Mouse (Mus musculus) kidney, embryonic 16.5 days (tissue): Measurements from ENCODE around the gene Peak1. TPM values are rescaled to one million over a fixed set of nuclear protein-coding genes. Genes with fewer than 3 reads are reported as not detected.

Experiments
- ATAC-seq: fragments of 200-750 bp; cut with Nextera tagmentation; 2 replicates; pipeline ENCODE4 v1.8.0; 2017; ENCODE audit warnings: moderate TSS enrichment; ENCODE audit not compliant: low FRiP score, low TSS enrichment
- H3K27ac ChIP-seq: fragments of 300-500 bp; sonication (generic); 2 replicates; pipeline ENCODE4 v1.5.1; 2014; ENCODE audit warnings: low read length
- H3K27me3 ChIP-seq: fragments of 300-500 bp; sonication (generic); 2 replicates; pipeline ENCODE4 v1.6.1; 2014; ENCODE audit warnings: low read length, control low read depth, mixed read lengths; ENCODE audit not compliant: insufficient read depth
- H3K36me3 ChIP-seq: fragments of 300-500 bp; sonication (generic); 2 replicates; pipeline ENCODE4 v1.6.1; 2014; ENCODE audit warnings: low read length, control low read depth, mixed read lengths; ENCODE audit not compliant: insufficient read depth
- H3K4me1 ChIP-seq: fragments of 300-500 bp; sonication (generic); 2 replicates; pipeline ENCODE4 v1.6.1; 2014; ENCODE audit warnings: low read length, control low read depth, mixed read lengths; ENCODE audit not compliant: insufficient read depth
- H3K4me2 ChIP-seq: fragments of 300-500 bp; sonication (generic); replicated peaks from 2 replicates; pipeline ENCODE4 v1.6.1; 2014; ENCODE audit warnings: low read depth, low read length
- H3K4me3 ChIP-seq: fragments of 300-500 bp; sonication (generic); 2 replicates; pipeline ENCODE4 v1.5.1; 2014; ENCODE audit warnings: mild to moderate bottlenecking, low read length
- H3K9ac ChIP-seq: fragments of 300-500 bp; sonication (generic); replicated peaks from 2 replicates; pipeline ENCODE4 v1.6.1; 2014; ENCODE audit warnings: low read length
- H3K9me3 ChIP-seq: fragments of 300-500 bp; sonication (generic); 2 replicates; pipeline ENCODE4 v1.6.1; 2016; ENCODE audit warnings: low read length, control low read depth
- WGBS: fragments of 180-500 bp; shearing (Covaris S2); extraction: QIAGEN DNeasy Blood & Tissue Kit; methylation state at CpG from one replicate; pipeline ENCODE4 v1.1.7; 2014; 5-methylcytosine and 5-hydroxymethylcytosine counted together
- microRNA-seq: library from miRNA; unstranded; fragments of <30 nt; microRNA quantifications from one replicate; pipeline ENCODE4, GENCODE M21; 2016
- polyA plus RNA-seq: library from polyadenylated mRNA; unstranded; fragments of >200 nt; fragmentation: Nextera tagmentation; extraction: Ambion mirVana; gene quantifications from 2 replicates; pipeline ENCODE4 v1.2.1, GENCODE M21; 2015

The Peak1 gene
- polyA plus RNA-seq, 1 experiment from 2014 or later: 14.0 TPM

DNA sequence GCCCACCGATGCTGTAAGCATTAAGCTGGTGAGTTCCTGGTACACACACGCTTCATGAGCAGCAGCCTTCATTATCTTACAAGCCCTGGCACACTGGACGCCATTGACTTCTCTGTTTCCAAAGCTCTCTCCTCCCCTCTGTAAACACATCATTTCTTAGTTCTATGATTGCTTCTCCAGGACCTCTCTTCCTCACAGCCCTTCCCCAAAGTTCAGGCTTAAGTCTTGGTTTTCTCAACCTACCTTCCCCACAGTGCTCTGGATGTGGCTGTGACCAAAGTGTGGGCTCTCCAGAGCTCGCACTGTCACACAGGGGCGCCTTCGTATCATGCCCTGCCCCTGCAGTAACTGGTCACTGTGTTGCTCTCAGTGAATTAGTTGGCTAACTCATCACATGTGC lies 252.5 kb downstream of the Peak1 start, which contains the start of gene Tspan3:
Gene Tspan3, minus strand, starts transcription at position 101 of the 400 bp plus-strand sequence.
- peaks cover 5% of the 10 kb centered on the region; the same call in 1 of the 2 replicates for H3K4me1 ChIP-seq
- no peak within 1 kb of the TSS for H3K4me3 ChIP-seq
- H3K27ac ChIP-seq: no peak within 1 kb of the TSS
- no peak within 1 kb of the TSS for H3K9ac ChIP-seq
- no peaks in the 10 kb centered on the region for H3K36me3 ChIP-seq
- H3K27me3 ChIP-seq: no peaks in the 10 kb centered on the region
- no peak within 1 kb of the TSS for H3K4me2 ChIP-seq
- no peak for ATAC-seq
- H3K9me3 ChIP-seq: no peaks in the 10 kb centered on the region
- WGBS: 93% methylated on average over 6 of the region's 6 CpGs

DNA sequence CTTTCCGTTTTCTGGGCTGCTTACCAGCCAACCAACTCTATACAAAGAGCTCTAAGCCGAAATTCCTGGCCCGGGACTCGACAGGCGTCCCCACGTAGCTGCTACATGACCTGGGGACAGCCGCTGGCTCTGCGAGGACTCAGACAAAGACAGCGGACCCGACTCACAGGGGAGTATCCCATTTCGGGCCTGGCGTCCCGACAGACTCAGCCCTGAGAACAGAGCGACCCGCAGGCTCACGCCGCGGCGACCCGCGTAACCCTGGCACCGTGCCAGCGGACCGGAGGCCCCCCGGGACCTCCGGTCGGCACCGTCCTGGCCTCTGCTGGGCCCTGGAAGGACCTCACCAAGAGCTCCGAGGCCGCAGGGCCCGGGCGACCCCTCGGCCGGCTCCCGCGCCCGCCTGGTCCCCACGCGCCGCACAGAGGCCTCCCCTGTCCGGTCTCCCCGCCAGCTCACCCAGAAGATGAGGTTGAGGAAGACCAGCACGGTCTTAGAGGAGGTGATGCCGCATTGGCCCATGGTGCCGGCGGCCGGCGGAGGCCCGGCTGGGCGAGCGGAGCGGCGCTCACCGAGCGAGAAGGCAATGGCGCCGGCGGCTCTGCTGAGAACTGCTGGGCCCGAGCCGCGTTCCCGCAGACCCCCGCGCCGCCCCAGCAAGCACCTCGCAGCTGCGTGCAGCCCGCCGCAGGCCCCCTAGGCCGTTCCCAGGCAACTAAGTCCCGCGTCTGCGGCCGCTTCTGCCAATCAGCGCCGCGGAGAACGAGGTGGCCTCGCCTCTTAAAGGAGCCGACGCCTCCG lies 257.3 kb downstream of the Peak1 start:
- H3K36me3 ChIP-seq: no peaks in the 10 kb centered on the region
- H3K27ac ChIP-seq: peak overlapping the region; percentile 90
- peaks cover 24% of the 10 kb centered on the region for H3K4me1 ChIP-seq
- peak; percentile 97 for ATAC-seq
- H3K9me3 ChIP-seq: no peaks in the 10 kb centered on the region
- WGBS: under 1% methylated on average over 82 of the region's 82 CpGs
- peak overlapping the region; percentile 91 for H3K4me3 ChIP-seq
- peak overlapping the region; percentile 73 for H3K4me2 ChIP-seq
- H3K9ac ChIP-seq: peak overlapping the region; percentile 97
- H3K27me3 ChIP-seq: no peaks in the 10 kb centered on the region

DNA sequence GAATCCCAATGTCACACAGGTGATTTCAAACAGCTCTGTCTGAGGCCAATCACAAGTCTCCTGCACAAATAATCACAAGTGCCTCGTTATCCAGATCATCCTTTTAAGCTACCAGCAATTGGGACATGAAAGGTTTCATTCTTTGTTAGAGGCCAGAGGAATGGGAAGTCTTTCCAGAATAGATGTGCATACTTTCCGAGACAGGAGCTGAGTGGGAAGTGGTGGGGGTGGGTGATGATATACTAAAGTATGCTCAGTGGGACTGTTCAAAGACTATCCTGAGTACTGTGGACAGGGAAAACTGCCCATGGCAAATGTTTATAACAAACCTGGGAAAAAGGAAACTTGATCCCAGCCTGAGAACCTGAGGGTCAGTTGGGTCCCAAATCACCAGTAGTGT lies 258.4 kb downstream of the Peak1 start:
- no peaks in the 10 kb centered on the region for H3K36me3 ChIP-seq
- H3K4me2 ChIP-seq: peak overlapping the region; percentile 73
- no peaks in the 10 kb centered on the region for H3K27me3 ChIP-seq
- H3K4me3 ChIP-seq: peak overlapping the region; percentile 91
- WGBS: 9% methylated on average over 2 of the region's 2 CpGs
- no peaks in the 10 kb centered on the region for H3K9me3 ChIP-seq
- ATAC-seq: no peak
- H3K4me1 ChIP-seq: peaks cover 30% of the 10 kb centered on the region
- peak overlapping the region; percentile 97; the same call in 1 of the 2 replicates for H3K9ac ChIP-seq
- no peak overlapping the region for H3K27ac ChIP-seq

DNA sequence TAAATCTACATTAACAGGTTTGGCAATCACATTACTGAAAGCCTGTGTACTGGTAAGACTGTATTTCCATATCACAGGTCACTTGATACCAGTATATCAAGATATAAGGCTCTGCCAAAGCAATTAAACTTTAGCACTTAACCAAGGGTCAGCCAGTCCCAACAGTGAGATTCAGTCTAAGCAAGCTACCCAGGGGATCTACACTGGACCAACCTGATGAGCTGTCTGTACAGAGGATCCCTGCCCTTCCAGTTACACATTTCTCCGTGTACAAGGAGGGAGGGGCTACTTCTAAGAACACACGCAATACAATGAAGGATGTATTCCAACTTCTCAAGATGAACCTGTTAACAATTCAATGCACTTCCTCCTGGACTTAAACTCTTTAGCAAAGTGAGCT lies 259.8 kb downstream of the Peak1 start:
- WGBS: 59% methylated on average over 2 of the region's 2 CpGs

DNA sequence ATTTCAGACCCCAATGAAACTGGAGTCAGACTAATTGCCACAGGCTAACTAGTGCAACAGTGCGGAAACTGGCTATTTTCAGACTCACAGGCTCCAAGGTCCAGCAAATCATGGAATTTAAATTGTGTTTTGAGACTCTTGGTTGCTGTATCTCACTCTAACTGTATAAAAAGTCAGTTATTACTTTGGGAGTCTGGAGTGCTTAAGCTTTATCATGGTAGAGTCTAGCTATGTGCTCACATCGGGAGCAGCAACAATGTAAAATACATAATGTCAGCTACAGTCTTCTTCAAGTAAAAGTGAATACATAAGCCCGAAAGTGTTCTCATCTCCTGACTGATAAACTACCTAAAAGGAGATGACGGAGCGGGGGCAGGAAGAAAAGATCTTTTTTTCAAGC lies 263.3 kb downstream of the Peak1 start:
- 83% methylated on average over 5 of the region's 5 CpGs for WGBS
- Histone ChIP-seq H3K9me3 (no peaks in the 10 kb centered on the region), H3K4me3 (no peak overlapping the region), H3K9ac (no peak overlapping the region), H3K27ac (no peak overlapping the region), H3K4me2 (no peak overlapping the region), H3K27me3 (no peaks in the 10 kb centered on the region), H3K36me3 (peaks cover 5% of the 10 kb centered on the region; the same call in 1 of the 2 replicates), H3K4me1 (peaks cover 42% of the 10 kb centered on the region)
- no peak for ATAC-seq

More for the DNA sequence above, 259.8 kb downstream of the Peak1 start:
- no peak overlapping the region for H3K4me3 ChIP-seq
- peaks cover 37% of the 10 kb centered on the region for H3K4me1 ChIP-seq
- H3K36me3 ChIP-seq: no peaks in the 10 kb centered on the region
- H3K9ac ChIP-seq: no peak overlapping the region
- H3K27me3 ChIP-seq: no peaks in the 10 kb centered on the region
- H3K27ac ChIP-seq: no peak overlapping the region
- H3K9me3 ChIP-seq: no peaks in the 10 kb centered on the region
- no peak overlapping the region for H3K4me2 ChIP-seq
- no peak for ATAC-seq

DNA sequence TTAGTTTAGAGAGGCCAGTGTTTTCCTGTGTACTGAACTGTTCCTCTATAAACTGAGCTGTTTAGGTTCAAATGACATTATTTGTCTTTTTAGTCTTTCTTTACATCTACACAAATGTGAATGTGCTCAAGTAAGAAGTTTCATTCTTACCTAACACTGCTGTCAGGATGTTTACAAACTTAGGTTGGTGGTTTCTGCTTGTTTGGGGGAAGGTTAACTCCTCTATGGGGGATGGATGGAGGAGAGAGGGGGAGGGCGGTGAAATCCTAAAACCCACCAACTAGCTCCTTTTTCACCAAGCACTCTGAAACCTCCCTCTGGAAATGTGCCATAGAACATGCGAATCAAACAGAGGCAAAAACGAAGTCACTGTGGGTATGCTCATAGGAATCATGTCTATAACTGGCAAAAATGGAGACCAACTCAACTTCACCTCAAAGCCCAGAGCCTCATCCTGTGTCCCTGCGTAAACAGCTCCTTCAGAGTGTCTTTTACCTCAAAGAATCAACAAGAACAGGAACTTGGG lies 265.3 kb downstream of the Peak1 start:
- H3K4me2 ChIP-seq: no peak overlapping the region
- peaks cover 27% of the 10 kb centered on the region for H3K4me1 ChIP-seq
- WGBS: 66% methylated on average over 4 of the region's 4 CpGs
- ATAC-seq: no peak
- H3K9ac ChIP-seq: no peak overlapping the region
- H3K4me3 ChIP-seq: no peak overlapping the region
- H3K9me3 ChIP-seq: no peaks in the 10 kb centered on the region
- H3K36me3 ChIP-seq: peaks cover 5% of the 10 kb centered on the region; the same call in 1 of the 2 replicates
- no peaks in the 10 kb centered on the region for H3K27me3 ChIP-seq
- H3K27ac ChIP-seq: peak overlapping the region; percentile 49; the same call in 1 of the 2 replicates

DNA sequence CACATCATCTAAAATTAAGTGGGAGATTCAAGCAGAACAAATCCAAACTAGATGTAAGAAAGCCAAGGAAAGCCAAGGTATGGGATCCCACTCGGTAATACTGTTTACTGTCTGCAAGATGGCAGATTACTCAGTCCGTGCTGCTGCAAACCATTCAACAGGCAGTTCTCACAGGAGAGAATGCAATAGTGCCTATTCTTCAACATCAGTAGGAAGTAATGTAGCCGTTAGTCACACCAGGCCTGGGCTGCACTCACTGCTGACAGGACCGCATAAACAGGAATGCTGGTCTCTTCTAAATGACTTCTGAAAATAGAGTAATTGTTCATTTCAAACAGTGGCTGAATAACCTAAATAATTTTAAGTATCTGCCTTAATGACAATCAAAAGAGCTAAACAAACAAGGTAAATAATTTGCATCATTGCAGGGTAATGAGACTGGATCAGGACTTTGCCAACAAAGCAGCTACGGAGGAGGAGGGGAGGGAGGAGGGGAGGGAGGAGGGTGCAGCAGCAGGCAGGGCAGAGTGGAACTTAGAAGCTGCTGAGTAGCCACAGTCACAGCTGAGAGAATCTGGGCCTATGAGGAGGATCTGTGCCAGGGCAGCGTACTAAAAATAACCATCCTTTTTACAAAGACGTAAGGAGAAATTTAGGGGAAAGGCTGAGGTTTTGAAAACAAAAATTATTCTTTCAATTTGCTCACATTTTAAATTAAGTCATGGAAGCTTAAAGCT lies 266.0 kb downstream of the Peak1 start:
- H3K9me3 ChIP-seq: no peaks in the 10 kb centered on the region
- peaks cover 10% of the 10 kb centered on the region for H3K36me3 ChIP-seq
- H3K27ac ChIP-seq: peak overlapping the region; percentile 32; the same call in 1 of the 2 replicates
- H3K9ac ChIP-seq: no peak overlapping the region
- ATAC-seq: peak; percentile 86; the same call in 1 of the 2 replicates
- H3K27me3 ChIP-seq: no peaks in the 10 kb centered on the region
- H3K4me1 ChIP-seq: peaks cover 27% of the 10 kb centered on the region
- H3K4me2 ChIP-seq: no peak overlapping the region
- 37% methylated on average over 7 of the region's 7 CpGs for WGBS
- H3K4me3 ChIP-seq: no peak overlapping the region

Small RNA genes lying within 50 kb of the gene (microRNA-seq; reads per million reads assigned to microRNA genes)
- not detected for gene Gm24270

Other genes starting within 250 kb of the Peak1 start
- gene Hmg20a, start 542 bp upstream of the Peak1 start, polyA plus RNA-seq: 59.7 and 69.6 TPM in 2 replicates